Mouse (Mus musculus) limb, embryonic 14.5 days (tissue): ENCODE results near the gene Ipo4. TPM values are rescaled to one million over a fixed set of nuclear protein-coding genes. Genes with fewer than 3 reads are reported as not detected.

Experiments used
- ATAC-seq: fragments of 200-750 bp; cut with Nextera tagmentation; 2 replicates; pipeline ENCODE4 v1.8.0; 2017; ENCODE audit warnings: low read depth, moderate number of reproducible peaks, moderate TSS enrichment; ENCODE audit not compliant: low FRiP score
- DNase-seq: peaks from one replicate; pipeline ENCODE4 v3.0.0-alpha.2; 2015; ENCODE audit warnings: low spot score
- H3K27ac ChIP-seq: fragments of 300-500 bp; sonication (generic); replicated peaks from 2 replicates; pipeline ENCODE4 v1.5.1; 2014; ENCODE audit warnings: low read depth, mild to moderate bottlenecking, low read length, moderate library complexity, mixed read lengths
- H3K27me3 ChIP-seq: fragments of 300-500 bp; sonication (generic); 2 replicates; pipeline ENCODE4 v1.6.1; 2014; ENCODE audit warnings: low read length, mixed read lengths; ENCODE audit not compliant: control insufficient read depth, insufficient read depth
- H3K36me3 ChIP-seq: fragments of 300-500 bp; sonication (generic); 2 replicates; pipeline ENCODE4 v1.6.1; 2014; ENCODE audit warnings: mild to moderate bottlenecking, low read length, moderate library complexity, mixed read lengths; ENCODE audit not compliant: control insufficient read depth, insufficient read depth
- H3K4me1 ChIP-seq: fragments of 300-500 bp; sonication (generic); 2 replicates; pipeline ENCODE4 v1.6.1; 2014; ENCODE audit warnings: antibody characterized with exemption, low read length, mixed read lengths; ENCODE audit not compliant: control insufficient read depth, insufficient read depth
- H3K4me2 ChIP-seq: fragments of 300-500 bp; sonication (generic); replicated peaks from 2 replicates; pipeline ENCODE4 v1.6.1; 2014; ENCODE audit warnings: low read depth, mild to moderate bottlenecking, low read length, moderate library complexity; ENCODE audit not compliant: severe bottlenecking
- H3K4me3 ChIP-seq: fragments of 300-500 bp; sonication (generic); replicated peaks from 2 replicates; pipeline ENCODE4 v1.5.1; 2014; ENCODE audit warnings: low read length
- H3K9ac ChIP-seq: fragments of 300-500 bp; sonication (generic); 2 replicates; pipeline ENCODE4 v1.6.1; 2014; ENCODE audit warnings: mild to moderate bottlenecking, low read depth, low read length, moderate library complexity; ENCODE audit not compliant: severe bottlenecking
- H3K9me3 ChIP-seq: fragments of 300-500 bp; sonication (generic); 2 replicates; pipeline ENCODE4 v1.6.1; 2016; ENCODE audit warnings: low read length; ENCODE audit not compliant: control insufficient read depth
- POLR2A ChIP-seq: fragments of 200-500 bp; IDR thresholded peaks from 2 replicates; pipeline ENCODE4 v1.8.0; 2012; ENCODE audit warnings: inconsistent platforms, mild to moderate bottlenecking, moderate library complexity, borderline replicate concordance; ENCODE audit not compliant: insufficient read depth, insufficient read length; ENCODE audit errors: extremely low read depth
- WGBS: fragments of 180-500 bp; shearing (Covaris S2); extraction: QIAGEN DNeasy Blood & Tissue Kit; methylation state at CpG from one replicate; pipeline ENCODE4 v1.1.7; 2014; 5-methylcytosine and 5-hydroxymethylcytosine counted together
- polyA plus RNA-seq, 2 experiments: library from polyadenylated mRNA; depleted of rRNA in 1 of 2; stranded (reverse) in 1 of 2; unstranded in 1 of 2; fragments of >200 nt; fragmentation: Nextera tagmentation in 1 of 2; extraction: Ambion mirVana in 1 of 2; gene quantifications; 2 replicates each; pipeline versions ENCODE4 v1.2.1 to v1.2.3; 2012 to 2014

Ipo4 gene
- polyA plus RNA-seq, 2 experiments, result 131 to 185 TPM

DNA sequence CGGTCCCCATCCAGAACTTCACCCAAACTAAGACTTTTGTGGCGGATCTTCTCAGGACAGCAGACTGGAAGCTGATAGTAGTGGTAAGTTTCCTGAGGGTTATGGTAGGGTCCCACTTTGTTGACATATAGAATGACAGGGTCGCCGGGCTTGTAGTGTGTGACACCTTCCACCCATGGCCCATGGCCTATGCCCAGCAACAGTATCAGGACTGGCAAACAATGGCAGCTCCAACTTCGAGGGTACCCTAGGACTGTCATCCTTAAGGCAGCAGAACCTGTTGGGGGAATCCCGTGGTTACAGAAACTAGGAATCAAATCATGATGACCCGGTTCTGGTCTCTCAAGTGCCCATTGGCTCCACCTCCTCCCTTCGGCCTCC is 6.9 kb upstream of the Ipo4 start:
- no peak for DNase-seq
- peak overlapping the region; percentile 81 for H3K4me2 ChIP-seq
- TF ChIP-seq POLR2A, result no peak
- peaks cover 13% of the 10 kb centered on the region for H3K4me1 ChIP-seq
- peak overlapping the region; percentile 77 for H3K4me3 ChIP-seq
- 19% methylated on average over 8 of the region's 8 CpGs for WGBS
- H3K27me3 ChIP-seq, result no peaks in the 10 kb centered on the region
- H3K27ac ChIP-seq, result peak overlapping the region; percentile 97
- H3K36me3 ChIP-seq, result peaks cover 46% of the 10 kb centered on the region
- 0 out of 2 replicates have a peak, but pooled peaks have one; percentile 2 for ATAC-seq
- peak overlapping the region; percentile 91 for H3K9ac ChIP-seq
- H3K9me3 ChIP-seq, result no peaks in the 10 kb centered on the region

DNA sequence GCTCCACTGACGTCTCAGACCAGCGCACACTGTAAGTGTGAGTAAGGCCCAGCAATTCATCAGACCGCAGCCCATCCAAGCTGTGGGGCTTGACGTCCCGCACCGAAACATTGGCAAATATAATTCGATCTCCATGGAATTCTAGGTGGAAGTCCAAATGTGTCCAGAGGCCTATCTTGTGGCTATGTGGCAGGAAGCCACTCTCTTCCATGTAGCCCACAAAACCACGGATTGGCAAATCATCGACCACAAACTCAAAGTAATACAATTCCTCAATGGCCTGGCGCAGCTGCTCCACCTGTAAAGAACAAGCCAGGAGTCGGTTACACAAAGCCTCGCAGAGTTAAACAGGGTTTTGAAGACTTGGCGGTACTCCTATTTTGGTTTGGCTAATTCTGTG is 5.5 kb upstream of the Ipo4 start:
- no peaks in the 10 kb centered on the region for H3K27me3 ChIP-seq
- no peaks in the 10 kb centered on the region for H3K9me3 ChIP-seq
- peaks cover 48% of the 10 kb centered on the region for H3K36me3 ChIP-seq
- H3K4me2 ChIP-seq, result no peak overlapping the region
- DNase-seq (no peak), ATAC-seq (no peak)
- WGBS, result 98% methylated on average over 13 of the region's 13 CpGs
- no peak overlapping the region for H3K4me3 ChIP-seq
- H3K9ac ChIP-seq, result no peak overlapping the region
- TF ChIP-seq POLR2A, result no peak
- H3K4me1 ChIP-seq, result peaks cover 13% of the 10 kb centered on the region
- H3K27ac ChIP-seq, result no peak overlapping the region

DNA sequence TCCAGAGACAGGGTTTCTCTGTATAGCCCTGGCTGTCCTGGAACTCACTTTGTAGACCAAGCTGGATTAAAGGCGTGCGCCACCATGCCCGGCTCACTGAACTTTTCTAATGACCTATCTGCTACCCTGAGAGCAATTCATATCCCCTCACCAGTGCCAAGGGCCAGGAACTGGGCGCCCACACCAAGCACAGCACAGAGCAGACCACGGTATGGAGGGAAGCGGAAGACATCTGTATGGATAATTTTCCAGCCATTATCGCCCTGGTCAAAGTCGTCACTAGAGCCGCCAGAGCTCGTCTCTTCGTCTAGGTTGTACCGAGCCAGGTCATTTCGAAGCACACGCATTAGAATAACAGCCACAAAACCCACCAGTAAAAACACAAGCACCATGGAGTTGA is 5.1 kb upstream of the Ipo4 start:
- no peaks in the 10 kb centered on the region for H3K9me3 ChIP-seq
- DNase-seq, result no peak
- 94% methylated on average over 14 of the region's 14 CpGs for WGBS
- no peak overlapping the region for H3K27ac ChIP-seq
- H3K36me3 ChIP-seq, result peaks cover 47% of the 10 kb centered on the region
- H3K4me3 ChIP-seq, result no peak overlapping the region
- H3K4me1 ChIP-seq, result peaks cover 13% of the 10 kb centered on the region
- no peak for ATAC-seq
- no peak overlapping the region for H3K4me2 ChIP-seq
- H3K27me3 ChIP-seq, result no peaks in the 10 kb centered on the region
- no peak overlapping the region for H3K9ac ChIP-seq
- no peak for TF ChIP-seq POLR2A

DNA sequence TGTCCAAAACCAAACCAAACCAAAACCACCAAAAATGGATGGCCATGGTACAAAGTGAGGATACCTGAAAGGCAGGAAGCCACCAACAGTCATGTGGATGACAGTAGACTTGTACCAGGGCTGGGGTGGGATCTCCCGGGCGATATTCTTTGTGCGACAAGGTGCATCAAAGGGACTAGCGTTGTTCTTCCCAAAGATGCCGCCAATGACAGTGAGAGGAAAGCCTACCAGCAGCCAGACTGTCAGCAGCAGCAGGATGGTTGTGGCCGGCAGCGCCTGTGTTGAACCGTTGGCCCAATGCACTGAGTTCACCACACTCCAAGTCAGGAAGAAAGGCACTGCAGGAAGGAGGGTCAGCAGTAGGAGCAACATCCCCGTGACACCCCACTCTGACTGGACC is 2.0 kb upstream of the Ipo4 start, which contains the start of gene Gm49378:
TSS of gene Gm49378 (minus strand) at position 101 of the 400 bp plus-strand sequence.
- no peak within 1 kb of the TSS for H3K4me3 ChIP-seq
- no peak for ATAC-seq
- no peak within 1 kb of the TSS for H3K27ac ChIP-seq
- no peak within 1 kb of the TSS for H3K9ac ChIP-seq
- H3K27me3 ChIP-seq, result no peaks in the 10 kb centered on the region
- H3K36me3 ChIP-seq, result peaks cover 61% of the 10 kb centered on the region
- H3K4me2 ChIP-seq, result no peak within 1 kb of the TSS
- peaks cover 8% of the 10 kb centered on the region for H3K4me1 ChIP-seq
- 97% methylated on average over 9 of the region's 9 CpGs for WGBS
- DNase-seq, result no peak
- no peaks in the 10 kb centered on the region for H3K9me3 ChIP-seq
- no peak for TF ChIP-seq POLR2A

DNA sequence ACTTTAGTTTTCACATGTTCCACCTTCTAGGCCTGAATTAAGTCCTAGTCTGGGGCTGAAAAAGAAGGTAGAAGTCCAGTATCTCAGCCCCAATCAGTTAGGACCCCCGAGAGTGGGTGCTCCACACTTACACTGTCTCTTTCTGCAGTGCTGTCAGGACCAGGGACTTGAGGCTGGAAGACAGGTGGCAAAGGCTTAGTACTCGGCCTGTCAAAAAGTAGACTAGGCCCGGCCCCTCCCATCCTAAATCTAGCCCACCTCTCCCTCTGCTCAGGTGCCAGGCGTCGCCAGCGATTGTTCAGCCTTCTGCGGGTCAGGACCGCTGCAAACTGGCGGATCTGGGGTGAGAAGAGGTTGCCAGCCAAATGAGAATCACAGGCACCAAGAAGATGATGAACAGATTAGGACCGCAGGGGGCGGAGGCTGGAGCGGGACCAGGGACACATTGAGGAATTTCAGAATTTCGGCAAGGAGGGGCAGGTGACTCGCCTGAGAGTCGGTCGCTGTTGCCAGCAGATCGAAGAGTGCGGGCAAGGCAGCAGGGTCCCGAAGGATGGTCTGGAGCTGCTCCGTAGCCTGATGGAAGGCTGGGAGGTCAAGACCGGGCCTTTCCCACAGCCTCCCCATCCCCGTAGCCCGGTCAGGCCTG is 759 bp downstream of the Ipo4 start:
- Histone ChIP-seq H3K9ac (peak overlapping the region; percentile 76), H3K27me3 (no peaks in the 10 kb centered on the region), H3K27ac (peak overlapping the region; percentile 67), H3K36me3 (peaks cover 75% of the 10 kb centered on the region), H3K4me2 (peak overlapping the region; percentile 88), H3K9me3 (no peaks in the 10 kb centered on the region), H3K4me1 (peaks cover 3% of the 10 kb centered on the region; the same call in 1 of the 2 replicates), H3K4me3 (peak overlapping the region; percentile 77)
- ATAC-seq, result peak; percentile 45
- TF ChIP-seq POLR2A, result 0 out of 2 replicates have a peak, but pooled peaks have one; percentile 15
- WGBS, result 5% methylated on average over 23 of the region's 23 CpGs
- no peak for DNase-seq
